Mouse (Mus musculus) adrenal gland, adult 8-10 months (tissue): ENCODE measurements around the gene Aldh3a1. TPM values are rescaled to one million over a fixed set of nuclear protein-coding genes. Genes with fewer than 3 reads are reported as not detected.

Experiments
- DNase-seq: peaks from one replicate; pipeline ENCODE4 v3.0.0; 2022
- total RNA-seq, 4 experiments: library from RNA; stranded (reverse); gene quantifications; 2 replicates each; pipeline ENCODE4 v1.2.4; 2022

Gene Aldh3a1
- total RNA-seq, 4 experiments from 2014 or later: 0.28 to 0.46 TPM; not detected in 2

GRCm38 (mm10) chr11:61196616-61197353, 10.6 kb upstream of the Aldh3a1 start:
- no peak for DNase-seq

DNA sequence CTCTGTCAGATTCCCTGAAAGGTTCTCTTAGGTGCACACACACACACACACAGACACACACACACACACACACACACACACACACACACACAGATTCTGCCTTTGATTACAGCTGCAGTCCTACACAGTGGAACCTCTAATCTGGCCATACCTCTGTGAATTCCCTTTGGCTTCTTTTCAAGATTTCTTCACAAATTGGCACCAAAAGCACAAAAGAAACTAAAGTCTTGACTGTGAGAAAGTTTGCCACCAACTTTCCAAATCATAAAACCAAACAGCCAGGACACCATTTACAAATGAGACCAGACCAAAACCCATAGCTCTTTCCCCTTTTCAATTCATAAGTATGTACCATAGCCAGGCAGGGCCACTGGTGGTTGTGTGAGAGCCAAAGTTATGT, 9.4 kb upstream of the Aldh3a1 start:
- DNase-seq: no peak

GRCm38 (mm10) chr11:61199620-61200362, 7.5 kb upstream of the Aldh3a1 start:
- DNase-seq: no peak

DNA sequence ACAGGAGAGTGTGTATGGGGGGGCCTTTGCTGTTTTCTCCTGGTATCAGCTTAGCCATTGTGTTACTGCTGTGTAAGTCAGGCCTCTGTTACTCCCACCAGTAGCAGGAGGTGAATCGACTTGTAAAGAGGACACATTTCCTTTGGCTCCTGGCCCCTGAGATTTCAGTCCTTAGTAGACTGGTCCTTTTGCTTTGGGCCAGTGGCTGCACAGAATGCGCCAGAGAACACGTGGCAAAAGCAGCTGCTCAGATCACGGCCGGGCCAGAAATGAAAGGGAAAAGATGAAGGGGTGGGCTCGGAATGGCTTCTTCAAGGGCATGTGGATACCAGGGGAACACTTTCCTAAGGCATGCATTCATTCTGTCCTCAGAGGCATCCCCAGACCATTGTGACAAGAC, 5.2 kb upstream of the Aldh3a1 start:
- DNase-seq: no peak

DNA sequence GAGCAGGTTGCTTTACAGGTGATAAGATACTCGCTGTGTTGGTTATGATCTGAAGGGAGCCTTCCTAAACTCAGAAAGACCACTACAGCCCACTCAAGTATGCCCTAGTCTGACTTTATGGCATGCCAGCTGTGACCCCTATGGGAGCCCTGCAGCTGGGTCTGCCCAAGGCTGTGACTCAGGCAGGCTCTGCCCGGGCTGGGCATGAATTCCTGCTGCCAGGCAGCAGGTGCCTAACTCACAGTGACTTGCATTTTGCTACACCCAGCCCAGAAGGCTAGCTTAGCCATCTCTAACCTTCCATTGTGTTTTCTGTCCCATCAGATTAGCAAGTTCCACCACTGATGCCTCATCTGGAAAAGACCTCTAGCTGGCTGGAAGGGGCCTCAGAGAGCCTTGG, 4.5 kb upstream of the Aldh3a1 start:
- no peak for DNase-seq

GRCm38 (mm10) chr11:61205167-61205950, 2.0 kb upstream of the Aldh3a1 start:
- DNase-seq: no peak

DNA sequence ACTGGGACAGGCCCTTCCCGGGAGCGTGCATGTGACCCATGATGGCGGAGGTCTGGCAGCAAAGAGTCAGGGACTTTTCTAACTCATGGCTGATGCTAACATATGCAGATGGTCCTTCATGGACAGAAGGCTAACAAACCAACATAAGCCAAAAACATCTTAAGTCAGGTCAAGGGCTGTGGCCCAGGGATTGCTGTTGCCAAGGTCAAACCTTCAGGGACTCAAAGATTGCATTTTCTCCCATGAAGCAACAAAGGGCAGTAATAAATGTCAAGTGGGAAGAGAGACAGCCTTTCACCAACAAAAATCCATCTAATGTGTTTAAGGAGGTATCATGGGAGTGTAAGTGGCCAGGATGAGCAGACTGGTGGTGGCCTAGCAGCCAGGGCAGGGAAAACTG, 1.2 kb upstream of the Aldh3a1 start:
- DNase-seq: peak; percentile 34

GRCm38 (mm10) chr11:61208316-61208715, 979 bp downstream of the Aldh3a1 start:
- DNase-seq: no peak

- DNase-seq: no peak
Observed at GRCm38 (mm10) chr11:61212102-61212501, 4.8 kb downstream of the Aldh3a1 start.

GRCm38 (mm10) chr11:61215936-61216335, 8.6 kb downstream of the Aldh3a1 start:
- DNase-seq: no peak

GRCm38 (mm10) chr11:61220156-61220881, 13.0 kb downstream of the Aldh3a1 start:
- DNase-seq: no peak

DNA sequence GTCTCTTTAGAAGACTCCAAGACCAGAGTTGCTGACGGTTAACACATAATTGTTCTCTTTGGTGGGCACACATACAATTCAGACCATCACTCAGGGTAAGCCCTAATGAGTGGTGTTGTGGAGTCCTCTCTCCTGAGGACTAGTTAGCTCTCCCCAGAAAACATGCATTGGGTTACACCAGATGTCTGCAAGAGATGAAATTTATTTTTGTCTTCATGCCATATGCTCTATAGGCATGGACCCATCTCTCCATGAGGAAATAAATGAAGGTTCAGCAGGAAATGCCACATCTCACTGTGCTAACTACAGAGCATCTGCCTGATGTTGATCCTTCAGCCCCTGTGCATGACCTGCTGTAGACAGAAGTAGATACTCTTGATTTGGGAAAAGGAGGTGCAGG, 14.7 kb downstream of the Aldh3a1 start:
- no peak for DNase-seq

GRCm38 (mm10) chr11:61222971-61223745, 15.8 kb downstream of the Aldh3a1 start:
- DNase-seq: no peak

DNA sequence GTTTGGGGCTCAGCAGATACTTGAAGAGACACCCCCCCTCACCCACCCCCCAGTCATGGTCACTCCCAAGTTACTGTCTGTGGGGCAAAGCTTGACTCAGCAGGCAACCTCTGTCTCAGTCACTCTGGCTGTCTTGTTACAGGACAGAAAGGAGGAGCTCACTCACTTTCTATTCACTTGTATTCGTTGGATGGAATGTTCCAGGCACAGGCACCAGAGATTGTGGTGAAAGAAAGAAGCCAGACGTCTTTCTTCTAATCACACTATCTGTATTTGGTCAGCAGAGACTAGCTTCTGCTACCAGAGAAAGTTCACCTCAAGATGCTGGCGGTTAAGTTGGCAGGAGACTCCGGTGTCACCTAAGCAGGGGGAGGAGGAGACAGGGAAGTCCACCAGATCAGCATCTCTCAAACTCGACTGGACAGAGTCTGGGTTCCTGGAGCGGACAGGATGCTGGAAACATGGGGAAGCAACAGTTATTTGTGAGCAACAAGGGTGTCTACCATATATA, 17.0 kb downstream of the Aldh3a1 start:
- DNase-seq: no peak

- DNase-seq: no peak
Observed at GRCm38 (mm10) chr11:61224907-61225306, 17.6 kb downstream of the Aldh3a1 start.

DNA sequence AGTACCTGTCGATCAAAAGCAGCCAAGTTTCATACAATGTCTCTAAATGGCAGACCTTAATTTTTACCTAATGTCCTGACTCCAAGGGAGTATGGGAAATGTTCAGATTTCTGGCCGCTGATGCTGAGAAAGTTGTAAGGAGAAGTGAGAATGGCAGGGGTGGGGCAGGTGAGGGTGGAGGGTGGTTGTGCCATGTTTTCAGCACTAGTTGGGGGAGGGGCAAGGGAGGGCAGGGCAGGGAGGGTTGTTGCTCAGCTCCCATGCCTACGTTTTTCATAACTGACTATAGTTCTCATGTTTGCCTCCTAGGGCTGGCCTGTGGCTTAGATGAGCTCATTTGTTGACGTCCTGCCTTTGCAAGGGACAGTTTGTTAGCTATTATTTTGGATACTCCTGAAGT, 18.2 kb downstream of the Aldh3a1 start:
- DNase-seq: no peak

DNA sequence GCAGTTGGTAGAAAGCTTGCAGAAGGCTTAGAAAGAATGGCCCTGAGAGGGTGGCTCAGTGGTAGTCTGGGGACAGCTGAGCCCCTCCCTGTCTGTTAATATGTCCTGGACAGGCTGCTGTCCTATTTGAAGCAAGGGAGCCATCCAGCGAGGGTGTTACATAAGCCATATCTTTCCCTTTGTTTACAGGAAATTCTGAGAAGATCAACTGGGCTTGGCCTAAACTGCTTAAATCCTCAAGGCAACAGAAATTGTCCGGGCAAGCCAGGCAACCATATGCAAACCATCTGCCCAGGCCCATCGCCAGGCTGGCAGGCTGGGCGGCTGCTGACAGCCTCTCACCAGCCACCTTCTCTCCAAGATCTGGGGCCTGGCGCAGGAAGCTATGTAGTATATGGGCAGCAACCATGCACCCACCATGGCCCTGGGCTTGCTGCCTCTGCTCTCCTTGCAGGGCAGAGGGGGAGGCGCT, 18.6 kb downstream of the Aldh3a1 start:
- DNase-seq: no peak

GRCm38 (mm10) chr11:61227816-61228215, 20.5 kb downstream of the Aldh3a1 start:
- no peak for DNase-seq

- DNase-seq: no peak
Observed at GRCm38 (mm10) chr11:61228406-61228805, 21.1 kb downstream of the Aldh3a1 start.

GRCm38 (mm10) chr11:61231329-61231728, 24.0 kb downstream of the Aldh3a1 start:
- DNase-seq: peak; percentile 34

DNA sequence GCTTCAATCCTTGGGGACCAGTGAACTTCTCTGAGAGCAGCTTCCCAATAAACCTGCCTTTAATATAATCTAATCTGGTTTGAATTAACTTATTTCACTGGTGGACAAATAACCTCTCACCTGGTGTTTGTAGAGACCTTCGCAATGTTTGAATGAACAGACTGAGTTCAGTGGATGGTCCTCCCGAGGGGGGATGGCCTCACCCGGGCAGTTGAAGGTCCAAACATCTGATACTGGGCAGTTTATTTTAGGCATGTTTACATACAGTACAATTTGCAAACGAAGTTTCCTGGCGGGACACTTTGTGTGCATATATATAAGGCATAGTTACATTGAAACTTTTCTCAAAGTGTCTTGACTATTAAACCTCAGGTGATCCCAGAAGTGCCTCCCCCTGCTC, 26.8 kb downstream of the Aldh3a1 start:
- no peak for DNase-seq
